Mouse (Mus musculus) embryonic fibroblast, embryonic 13.5 days (primary cell): ENCODE results near the gene 2810408A11Rik.

Experiments used
- CTCF ChIP-seq: IDR thresholded peaks from 2 replicates; pipeline ENCODE4 v1.5.1; 2011; ENCODE audit warnings: mild to moderate bottlenecking, control low read depth, low read length, moderate library complexity, borderline replicate concordance; ENCODE audit not compliant: insufficient read depth
- POLR2A ChIP-seq: IDR thresholded peaks from 2 replicates; pipeline ENCODE4 v1.6.1; 2011; ENCODE audit warnings: low read depth, mild to moderate bottlenecking, control low read depth, low read length, moderate library complexity

DNA sequence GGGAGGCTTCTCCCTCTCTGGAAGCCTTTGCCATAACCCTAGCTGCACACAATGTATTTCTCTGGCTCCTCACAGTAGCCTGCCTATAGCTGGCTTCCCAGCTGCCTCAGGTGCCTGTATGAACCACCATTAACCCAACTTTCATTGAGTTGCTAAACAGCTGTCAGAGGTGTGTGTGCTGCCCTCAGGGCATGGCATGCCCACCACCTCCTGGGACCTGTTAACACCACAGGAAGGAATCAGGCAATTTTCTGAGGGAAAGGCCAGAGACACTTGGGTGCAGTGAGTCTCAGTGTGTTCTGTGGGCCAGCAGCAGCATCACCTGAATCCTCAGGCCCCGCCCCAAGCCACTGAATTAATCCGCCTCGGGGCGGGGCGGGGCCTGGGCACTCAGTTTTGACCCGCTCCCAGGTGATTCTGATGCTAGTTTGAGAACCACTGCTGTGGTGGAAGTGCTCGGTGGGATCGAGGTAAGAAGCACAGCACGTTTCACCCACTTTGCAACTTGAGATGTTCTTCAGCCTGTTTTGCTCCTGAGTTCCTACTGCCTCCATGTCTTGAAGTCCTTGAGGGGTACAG, 37.7 kb upstream of the 2810408A11Rik start:
- no peak for TF ChIP-seq POLR2A
- TF ChIP-seq CTCF = no peak
